Mouse (Mus musculus) bone marrow macrophage, adult 2 months (primary cell): ENCODE data around the gene Cftr.

Experiments
- CTCF ChIP-seq: IDR thresholded peaks from 2 replicates; pipeline ENCODE4 v1.5.1; 2012; ENCODE audit warnings: low read depth, mild to moderate bottlenecking, low read length, moderate library complexity
- POLR2A ChIP-seq: IDR thresholded peaks from 2 replicates; pipeline ENCODE4 v1.6.1; 2012; ENCODE audit warnings: mild to moderate bottlenecking, low read depth, low read length, borderline replicate concordance

- TF ChIP-seq CTCF (no peak), POLR2A (no peak)
These were observed 178.8 kb downstream of the Cftr start for GRCm38 (mm10) chr6:18349153-18349858.
